Mouse (Mus musculus) heart, postnatal 0 days (tissue): ENCODE results near the gene Hsd3b2. TPM values are rescaled to one million over a fixed set of nuclear protein-coding genes. Genes with fewer than 3 reads are reported as not detected.

Experiments
- ATAC-seq: fragments of 200-750 bp; cut with Nextera tagmentation; 2 replicates; pipeline ENCODE4 v1.8.0; 2017; ENCODE audit warnings: low read depth, moderate number of reproducible peaks, moderate library complexity; ENCODE audit not compliant: insufficient read depth
- DNase-seq: peaks from one replicate; pipeline ENCODE4 v3.0.0-alpha.2; 2016; ENCODE audit warnings: low spot score
- H3K27ac ChIP-seq: fragments of 300-500 bp; sonication (generic); 2 replicates; pipeline ENCODE4 v1.5.1; 2014; ENCODE audit warnings: low read depth, mild to moderate bottlenecking
- H3K27me3 ChIP-seq: fragments of 300-500 bp; sonication (generic); 2 replicates; pipeline ENCODE4 v1.6.1; 2014; ENCODE audit warnings: low read length, mixed read lengths; ENCODE audit not compliant: control insufficient read depth, insufficient read depth
- H3K36me3 ChIP-seq: fragments of 300-500 bp; sonication (generic); replicated peaks from 2 replicates; pipeline ENCODE4 v1.6.1; 2014; ENCODE audit warnings: low read length, mixed read lengths; ENCODE audit not compliant: control insufficient read depth, insufficient read depth
- H3K4me1 ChIP-seq: fragments of 300-500 bp; sonication (generic); 2 replicates; pipeline ENCODE4 v1.6.1; 2014; ENCODE audit warnings: antibody characterized with exemption; ENCODE audit not compliant: control insufficient read depth, insufficient read depth
- H3K4me2 ChIP-seq: fragments of 300-500 bp; sonication (generic); 2 replicates; pipeline ENCODE4 v1.6.1; 2014; ENCODE audit warnings: low read depth, mild to moderate bottlenecking, low read length, moderate library complexity
- H3K4me3 ChIP-seq: fragments of 300-500 bp; sonication (generic); 2 replicates; pipeline ENCODE4 v1.5.1; 2014; ENCODE audit warnings: low read depth, low read length
- H3K9ac ChIP-seq: fragments of 300-500 bp; sonication (generic); replicated peaks from 2 replicates; pipeline ENCODE4 v1.6.1; 2014; ENCODE audit warnings: low read depth, low read length, mixed read lengths
- H3K9me3 ChIP-seq: fragments of 300-500 bp; sonication (generic); replicated peaks from 2 replicates; pipeline ENCODE4 v1.6.1; 2016; ENCODE audit warnings: low read length; ENCODE audit not compliant: control insufficient read depth
- CTCF ChIP-seq: IDR thresholded peaks from 2 replicates; pipeline ENCODE4 v1.5.1; 2016; ENCODE audit warnings: antibody characterized with exemption, control low read depth, low read depth
- EP300 ChIP-seq: IDR thresholded peaks from 2 replicates; pipeline ENCODE4 v1.6.1; 2016; ENCODE audit warnings: antibody characterized with exemption, low read depth
- WGBS: fragments of 180-500 bp; shearing (Covaris S2); extraction: QIAGEN DNeasy Blood & Tissue Kit; methylation state at CpG from one replicate; pipeline ENCODE4 v1.1.7; 2014; 5-methylcytosine and 5-hydroxymethylcytosine counted together
- polyA plus RNA-seq: library from polyadenylated mRNA; unstranded; fragments of >200 nt; fragmentation: Nextera tagmentation; extraction: Ambion mirVana; gene quantifications from 2 replicates; pipeline ENCODE4 v1.2.1, GENCODE M21; 2015
- total RNA-seq: library from RNA; depleted of rRNA; stranded (reverse); fragments of >200 nt; gene quantifications from 2 replicates; pipeline ENCODE4 v1.2.3, GENCODE M21; 2014; ENCODE audit warnings: low replicate concordance; rRNA removed

Gene Hsd3b2
- total and polyA plus RNA-seq, 2 experiments from 2014 or later = not detected

DNA sequence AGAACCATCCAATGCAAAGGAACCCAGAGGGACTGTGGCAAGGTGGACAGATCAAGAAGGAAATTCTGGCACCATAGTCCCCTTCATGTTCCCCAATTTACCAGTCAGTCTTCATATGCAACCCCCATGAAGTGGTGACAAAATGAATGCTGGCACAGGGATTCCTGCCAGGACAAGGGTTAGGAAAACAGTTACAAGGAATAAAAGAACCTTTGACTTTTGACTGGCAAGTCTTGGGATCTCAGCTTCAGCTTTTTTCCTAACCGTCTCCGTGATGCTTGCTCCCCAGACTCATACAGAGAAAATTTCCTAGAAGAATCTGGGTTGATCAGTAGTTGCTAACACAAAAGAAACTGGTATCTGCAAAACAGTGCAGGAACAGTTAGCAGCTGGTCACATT, 9.4 kb upstream of the Hsd3b2 start:
- no peak for DNase-seq
- no peak for ATAC-seq
- Histone ChIP-seq H3K27ac (no peak overlapping the region), H3K9me3 (no peaks in the 10 kb centered on the region), H3K9ac (no peak overlapping the region), H3K4me1 (no peaks in the 10 kb centered on the region), H3K36me3 (no peaks in the 10 kb centered on the region), H3K4me2 (no peak overlapping the region), H3K27me3 (no peaks in the 10 kb centered on the region), H3K4me3 (no peak overlapping the region)
- 85% methylated on average over 2 of the region's 2 CpGs for WGBS
- TF ChIP-seq CTCF (no peak), EP300 (no peak)

DNA sequence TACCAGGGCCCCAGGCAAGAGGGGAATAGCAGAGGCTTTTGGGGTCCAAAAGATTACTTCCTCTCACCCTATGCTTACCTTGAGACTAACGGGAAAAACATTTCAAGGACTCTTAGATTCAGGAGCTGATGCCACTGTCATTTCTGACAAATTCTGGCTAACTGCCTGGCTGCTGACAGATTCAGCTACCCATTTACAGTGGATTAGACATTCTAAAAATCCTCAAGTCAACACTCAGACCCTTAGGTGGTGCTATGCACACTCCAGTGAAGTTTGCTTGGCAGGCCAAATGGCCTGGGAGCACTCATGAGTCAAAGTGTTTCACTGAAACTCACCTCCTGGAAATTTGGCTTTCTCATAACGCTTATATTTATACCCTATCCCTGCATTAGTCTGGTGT, 1.9 kb upstream of the Hsd3b2 start:
- ATAC-seq = no peak
- no peaks in the 10 kb centered on the region for H3K9me3 ChIP-seq
- H3K36me3 ChIP-seq = no peaks in the 10 kb centered on the region
- DNase-seq = no peak
- no peaks in the 10 kb centered on the region for H3K4me1 ChIP-seq
- no peak overlapping the region for H3K4me2 ChIP-seq
- 56% methylated on average over 2 of the region's 2 CpGs for WGBS
- no peak overlapping the region for H3K9ac ChIP-seq
- no peaks in the 10 kb centered on the region for H3K27me3 ChIP-seq
- no peak overlapping the region for H3K27ac ChIP-seq
- H3K4me3 ChIP-seq = no peak overlapping the region
- TF ChIP-seq EP300 = no peak
- TF ChIP-seq CTCF = no peak

DNA sequence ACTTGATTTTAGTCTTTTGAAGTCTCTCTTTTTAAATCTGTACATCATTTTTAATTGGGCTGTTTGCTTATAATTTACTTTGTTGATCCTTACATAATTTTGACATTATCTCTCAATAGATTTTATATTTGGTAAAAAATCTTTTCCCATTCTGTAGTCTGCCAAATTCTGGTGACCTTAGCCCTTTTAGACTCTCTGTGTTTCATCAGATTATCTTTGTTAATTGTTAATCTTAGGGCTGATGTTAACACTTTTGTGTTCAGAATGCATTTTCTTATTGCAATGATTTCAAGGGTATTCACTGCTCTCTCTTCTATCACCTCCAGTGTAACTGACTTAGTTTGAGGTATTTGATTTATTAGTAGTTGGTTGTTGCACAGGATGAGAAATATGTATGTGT, 3.6 kb downstream of the Hsd3b2 start:
- Histone ChIP-seq H3K36me3 (no peaks in the 10 kb centered on the region), H3K9ac (no peak overlapping the region), H3K27ac (no peak overlapping the region), H3K4me2 (no peak overlapping the region), H3K4me3 (no peak overlapping the region), H3K9me3 (no peaks in the 10 kb centered on the region), H3K27me3 (no peaks in the 10 kb centered on the region), H3K4me1 (no peaks in the 10 kb centered on the region)
- no peak for TF ChIP-seq CTCF
- no peak for DNase-seq
- ATAC-seq = no peak

DNA sequence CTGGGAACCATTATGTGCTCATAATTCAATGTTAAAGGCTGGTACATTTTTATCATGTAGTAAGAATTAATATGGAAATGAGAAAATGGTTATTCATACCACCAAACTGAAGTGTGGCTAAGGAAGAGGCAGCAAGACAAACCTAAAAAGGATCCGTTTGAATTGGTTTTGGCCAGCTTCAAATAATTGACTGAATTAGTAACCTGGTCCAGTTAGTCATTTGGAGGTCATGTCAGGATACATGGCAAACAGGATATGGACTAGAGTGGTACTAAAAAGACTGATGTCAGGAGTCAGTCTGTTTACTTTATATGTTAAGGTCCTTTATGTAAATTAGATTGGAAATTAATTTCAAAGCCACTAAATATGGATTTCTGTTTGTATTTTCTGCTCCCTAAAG, 41.9 kb downstream of the Hsd3b2 start:
- Histone ChIP-seq H3K27ac (no peak overlapping the region), H3K27me3 (no peaks in the 10 kb centered on the region), H3K4me3 (no peak overlapping the region), H3K36me3 (no peaks in the 10 kb centered on the region), H3K9ac (no peak overlapping the region), H3K9me3 (no peaks in the 10 kb centered on the region), H3K4me1 (no peaks in the 10 kb centered on the region), H3K4me2 (no peak overlapping the region)
- ATAC-seq (no peak), DNase-seq (no peak)
- 62% methylated on average over 1 of the region's 1 CpGs for WGBS
- no peak for TF ChIP-seq EP300
- TF ChIP-seq CTCF = no peak

DNA sequence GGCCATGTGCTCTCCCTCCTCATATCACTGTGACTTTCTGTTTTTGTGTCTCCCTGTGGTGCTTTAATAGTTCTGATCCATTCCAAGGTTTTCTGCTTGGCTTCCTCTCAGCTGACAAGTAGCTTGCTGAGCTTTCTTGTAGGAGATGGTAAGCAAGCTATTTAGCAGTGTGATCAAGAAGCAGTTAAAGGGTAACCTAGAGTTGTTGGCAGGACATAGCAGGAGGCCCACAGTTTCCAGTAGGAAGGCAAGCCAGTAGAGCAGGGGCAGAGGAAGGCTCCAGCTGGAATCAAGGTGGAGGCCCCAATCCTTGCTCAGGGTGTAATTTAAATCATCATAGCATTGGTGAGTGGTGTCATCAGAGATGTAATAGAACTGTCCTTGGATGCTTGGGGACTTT, 43.6 kb downstream of the Hsd3b2 start:
- H3K27me3 ChIP-seq = no peaks in the 10 kb centered on the region
- no peaks in the 10 kb centered on the region for H3K36me3 ChIP-seq
- H3K4me1 ChIP-seq = no peaks in the 10 kb centered on the region
- no peak overlapping the region for H3K4me3 ChIP-seq
- no peak for DNase-seq
- H3K9ac ChIP-seq = no peak overlapping the region
- H3K4me2 ChIP-seq = no peak overlapping the region
- no peaks in the 10 kb centered on the region for H3K9me3 ChIP-seq
- no peak for ATAC-seq
- H3K27ac ChIP-seq = no peak overlapping the region
- no peak for TF ChIP-seq CTCF
- no peak for TF ChIP-seq EP300

Other genes with a start within 250 kb of the Hsd3b2 start
- not detected in 2 replicates for gene Hsd3b4, start 214.0 kb downstream of the Hsd3b2 start, total RNA-seq
- gene Hsd3b4, start 214.0 kb downstream of the Hsd3b2 start, polyA plus RNA-seq = not detected in 2 replicates
- gene Gm10681, start 135.7 kb downstream of the Hsd3b2 start, total RNA-seq = not detected in 2 replicates
- gene Gm10681, start 135.7 kb downstream of the Hsd3b2 start, polyA plus RNA-seq = not detected in 2 replicates
- gene Hsd3b5, start 94.3 kb downstream of the Hsd3b2 start, total RNA-seq = not detected in 2 replicates
- gene Hsd3b5, start 94.3 kb downstream of the Hsd3b2 start, polyA plus RNA-seq = not detected in 2 replicates
- gene Hsd3b3, start 38.6 kb upstream of the Hsd3b2 start, total RNA-seq = not detected in 2 replicates
- 0.08 TPM in 1 of 2 replicates, not detected in the other for gene Hsd3b3, start 38.6 kb upstream of the Hsd3b2 start, polyA plus RNA-seq
- gene Hsd3b6, start 89.9 kb upstream of the Hsd3b2 start, total RNA-seq = not detected in 2 replicates
- not detected in 2 replicates for gene Hsd3b6, start 89.9 kb upstream of the Hsd3b2 start, polyA plus RNA-seq
- 0.19 TPM in 1 of 2 replicates, not detected in the other for gene Hsd3b1, start 135.3 kb upstream of the Hsd3b2 start, total RNA-seq
- not detected in 2 replicates for gene Hsd3b1, start 135.3 kb upstream of the Hsd3b2 start, polyA plus RNA-seq
- gene Hao2, start 168.7 kb upstream of the Hsd3b2 start, total RNA-seq = not detected in 2 replicates
- not detected in 2 replicates for gene Hao2, start 168.7 kb upstream of the Hsd3b2 start, polyA plus RNA-seq